ENCODE assay signal across 18 mouse cellular contexts in the genomic region with DNA sequence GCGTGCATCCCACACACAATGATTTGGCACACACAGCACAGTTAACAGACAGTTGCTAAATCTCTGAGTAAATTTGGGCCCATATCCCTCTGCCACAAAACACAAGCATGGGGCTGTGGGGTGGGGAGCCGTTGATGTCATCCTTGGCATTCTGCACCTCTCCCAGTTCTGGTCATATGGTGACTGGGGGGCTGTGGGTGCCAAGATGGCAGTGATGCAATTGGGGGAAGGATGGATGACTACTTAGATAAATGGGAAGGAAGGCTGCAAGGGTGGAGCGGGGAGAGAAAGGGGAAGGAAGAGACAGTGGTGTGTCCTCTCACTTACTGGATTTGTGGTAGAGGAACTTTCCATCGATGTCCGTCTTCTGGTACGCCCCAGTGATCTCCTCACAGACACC. TPM values are rescaled to one million over a fixed set of nuclear protein-coding genes. Genes with fewer than 3 reads are reported as not detected.
A peak's percentile ranks its signal among the peaks of the same experiment; 100 is the strongest.
DNase-seq lines count a peak whose midpoint lies in the region; ATAC-seq and TF ChIP-seq lines count a peak whose summit lies in the region.
"Had no signal": no experiment of that assay in that cellular context is flagged by ENCODE, and none has a peak within 500 bp of the region (broad histone marks: within the 10 kb centered on the region; RNA-seq: fewer than 3 reads in every experiment).

No protein-coding gene starts in this region.

- 83% methylated on average over 6 of the region's 6 CpGs for WGBS in forebrain, embryonic 16.5 days
- 85% methylated on average over 6 of the region's 6 CpGs for WGBS in forebrain, embryonic 15.5 days
- WGBS in liver, postnatal 0 days (ENCODE audit: insufficient replicate concordance) = 49% methylated on average over 6 of the region's 6 CpGs

- no peaks in the 10 kb centered on the region for H3K9me3 ChIP-seq in forebrain, embryonic 16.5 days (ENCODE audit: control insufficient read depth, low read length)
- no peaks in the 10 kb centered on the region for H3K9me3 ChIP-seq in forebrain, embryonic 15.5 days
- H3K9me3 ChIP-seq in liver, postnatal 0 days (ENCODE audit: low read length) = no peaks in the 10 kb centered on the region

- H3K27ac ChIP-seq in forebrain, embryonic 16.5 days (ENCODE audit: low read length) = no peak overlapping the region
- no peak overlapping the region for H3K27ac ChIP-seq in forebrain, embryonic 15.5 days (replicated peaks)
- H3K27ac ChIP-seq in liver, postnatal 0 days (ENCODE audit: low read depth) = no peak overlapping the region
- no peak overlapping the region for H3K27ac ChIP-seq in left cerebral cortex, adult 2 months
- H3K27ac ChIP-seq: hindbrain, embryonic 15.5 days; layer of hippocampus, adult 2 months; limb, embryonic 13.5 days had no signal

- no peaks in the 10 kb centered on the region for H3K27me3 ChIP-seq in forebrain, embryonic 16.5 days (replicated peaks; ENCODE audit: control insufficient read depth, insufficient read depth, low read length)
- H3K27me3 ChIP-seq in forebrain, embryonic 15.5 days = no peaks in the 10 kb centered on the region
- no peaks in the 10 kb centered on the region for H3K27me3 ChIP-seq in liver, postnatal 0 days (ENCODE audit: insufficient read depth, low read length)
- H3K27me3 ChIP-seq: hindbrain, embryonic 15.5 days; limb, embryonic 13.5 days had no signal

- H3K4me2 ChIP-seq in forebrain, embryonic 16.5 days (ENCODE audit: low read length) = no peak overlapping the region
- H3K4me2 ChIP-seq in forebrain, embryonic 15.5 days (replicated peaks) = no peak overlapping the region
- H3K4me2 ChIP-seq in liver, postnatal 0 days (ENCODE audit: low read depth, low read length) = peak overlapping the region; percentile 66
- H3K4me2 ChIP-seq: hindbrain, embryonic 15.5 days; limb, embryonic 13.5 days had no signal

- no peak overlapping the region for H3K4me3 ChIP-seq in forebrain, embryonic 16.5 days (replicated peaks; ENCODE audit: low read length)
- H3K4me3 ChIP-seq in forebrain, embryonic 15.5 days = no peak overlapping the region
- H3K4me3 ChIP-seq in liver, postnatal 0 days (ENCODE audit: low read depth, low read length) = no peak overlapping the region
- no peak overlapping the region for H3K4me3 ChIP-seq in left cerebral cortex, adult 2 months
- H3K4me3 ChIP-seq: hindbrain, embryonic 15.5 days; layer of hippocampus, adult 2 months; limb, embryonic 13.5 days had no signal

- intact Hi-C loops in left cerebral cortex, adult 2 months (cut with DNase I) = no loop called here

- no peak for TF ChIP-seq CTCF in liver, postnatal 0 days (IDR thresholded peaks at IDR 0.05; ENCODE audit: low read depth)
- no peak for TF ChIP-seq CTCF in left cerebral cortex, adult 2 months (IDR thresholded peaks at IDR 0.05)

- no peak overlapping the region for H3K9ac ChIP-seq in forebrain, embryonic 16.5 days (replicated peaks; ENCODE audit: low read depth, low read length)
- H3K9ac ChIP-seq in forebrain, embryonic 15.5 days (replicated peaks) = no peak overlapping the region
- no peak overlapping the region for H3K9ac ChIP-seq in liver, postnatal 0 days (replicated peaks)
- H3K9ac ChIP-seq: hindbrain, embryonic 15.5 days; limb, embryonic 13.5 days had no signal

- H3K36me3 ChIP-seq in forebrain, embryonic 16.5 days (ENCODE audit: control insufficient read depth, insufficient read depth) = no peaks in the 10 kb centered on the region
- H3K36me3 ChIP-seq in forebrain, embryonic 15.5 days = no peaks in the 10 kb centered on the region
- H3K36me3 ChIP-seq in liver, postnatal 0 days (replicated peaks; ENCODE audit: insufficient read depth, low read length) = peaks cover 5% of the 10 kb centered on the region
- H3K36me3 ChIP-seq: hindbrain, embryonic 15.5 days; limb, embryonic 13.5 days had no signal

- no peak for TF ChIP-seq EP300 in liver, postnatal 0 days (IDR thresholded peaks at IDR 0.05; ENCODE audit: low read depth)

- DNase-seq in brain, adult 2 months (ENCODE audit: low read depth, low spot score) = peak; percentile 12
- DNase-seq in layer of hippocampus, adult 9-10 months (ENCODE audit: low spot score) = peak; percentile 1
- DNase-seq in liver, postnatal 0 days = peak; percentile 30
- DNase-seq in adrenal gland, postnatal 25 days = no peak
- no peak for DNase-seq in left cerebral cortex, adult 2 months (ENCODE audit: extremely low spot score in 1 of 2, low spot score in 2 of 2)
- DNase-seq: adrenal gland, postnatal 36 days; cerebellum, adult 11-12 months; kidney, adult 2 months; thymus, postnatal 36 days had no signal

- peak; percentile 62; the same call in 1 of the 2 replicates for ATAC-seq in forebrain, embryonic 16.5 days
- no peak for ATAC-seq in forebrain, embryonic 15.5 days (replicated peaks)
- peak; percentile 40; the same call in 1 of the 2 replicates for ATAC-seq in liver, postnatal 0 days
- no peak for ATAC-seq in erythroblast, adult 5-6 weeks (replicated peaks; ENCODE audit: low FRiP score, poor library complexity, severe bottlenecking)

- H3K4me1 ChIP-seq in forebrain, embryonic 16.5 days (replicated peaks; ENCODE audit: control insufficient read depth, insufficient read depth, low read length) = no peaks in the 10 kb centered on the region
- H3K4me1 ChIP-seq in forebrain, embryonic 15.5 days = no peaks in the 10 kb centered on the region
- H3K4me1 ChIP-seq in liver, postnatal 0 days (ENCODE audit: insufficient read depth) = peaks cover 20% of the 10 kb centered on the region
- H3K4me1 ChIP-seq: hindbrain, embryonic 15.5 days had no signal

RNA-seq across cellular contexts. Expression of a gene that starts 3.5 kb away (rescaled TPM):
- polyA plus RNA-seq in forebrain, embryonic 16.5 days (2015; fragmentation: Nextera tagmentation; extraction: Ambion mirVana) = 0.22 TPM in 1 of 2 replicates, not detected in the other
- polyA plus RNA-seq in forebrain, embryonic 15.5 days (2015; fragmentation: Nextera tagmentation; extraction: Ambion mirVana) = 2.1 TPM in 1 of 2 replicates, not detected in the other
- polyA plus RNA-seq in liver, postnatal 0 days (2015; fragmentation: Nextera tagmentation; extraction: Ambion mirVana) = 2,449 and 2,507 TPM in 2 replicates
- total RNA-seq in adrenal gland, postnatal 25 days (2021) = 13.7 TPM in 1 of 2 replicates, not detected in the other
- total RNA-seq in left cerebral cortex, adult 2 months (2021) = not detected
- not detected in 2 replicates for total RNA-seq in erythroblast, adult 5-6 weeks (2015; ENCODE audit: low replicate concordance)
- not detected in 2 replicates for total RNA-seq in erythroblast, adult 5-6 weeks (2017; ENCODE audit: low replicate concordance)
- total RNA-seq: heart, adult 18-20 months; layer of hippocampus, adult 2 months; megakaryocyte-erythroid progenitor cell, adult 5-6 weeks; neutrophil, adult 5-6 weeks had no signal

RNA-seq across cellular contexts. Expression of a gene that starts 20.8 kb away (rescaled TPM):
- polyA plus RNA-seq in forebrain, embryonic 16.5 days (2015; fragmentation: Nextera tagmentation; extraction: Ambion mirVana) = 0.10 and 0.17 TPM in 2 replicates
- not detected in 2 replicates for polyA plus RNA-seq in forebrain, embryonic 15.5 days (2015; fragmentation: Nextera tagmentation; extraction: Ambion mirVana)
- 0.40 and 0.59 TPM in 2 replicates for polyA plus RNA-seq in liver, postnatal 0 days (2015; fragmentation: Nextera tagmentation; extraction: Ambion mirVana)
- total RNA-seq in adrenal gland, postnatal 25 days (2021) = not detected in 2 replicates
- not detected for total RNA-seq in left cerebral cortex, adult 2 months (2021)
- not detected in 2 replicates for total RNA-seq in erythroblast, adult 5-6 weeks (2015; ENCODE audit: low replicate concordance)
- not detected in 2 replicates for total RNA-seq in erythroblast, adult 5-6 weeks (2017; ENCODE audit: low replicate concordance)
- total RNA-seq: adrenal gland, postnatal 36 days; heart, adult 18-20 months; layer of hippocampus, adult 2 months; megakaryocyte-erythroid progenitor cell, adult 5-6 weeks; neutrophil, adult 5-6 weeks had no signal

Comparison
In these comparisons a context has a peak if more than half of its experiments do, and no peak if none do; other contexts are left out.
1. ATAC-seq: peak in forebrain, embryonic 16.5 days (single experiment) and liver, postnatal 0 days (single experiment); none in forebrain, embryonic 15.5 days (single experiment) and erythroblast, adult 5-6 weeks (single experiment).
2. DNase-seq: peak in brain, adult 2 months (single experiment), layer of hippocampus, adult 9-10 months (single experiment) and liver, postnatal 0 days (single experiment); none in adrenal gland, postnatal 25 days (single experiment) and left cerebral cortex, adult 2 months (0 of 2).